Mouse (Mus musculus) spleen, adult 10 weeks (tissue): Measurements from ENCODE around the gene Gm5936. TPM values are rescaled to one million over a fixed set of nuclear protein-coding genes. Genes with fewer than 3 reads are reported as not detected.

ENCODE experiments used
- polyA plus RNA-seq: library from polyadenylated mRNA; stranded (reverse); fragments of 350-450 nt; fragmentation: Illumina TruSeq; extraction: RNeasy Lipid Tissue Mini Kit (QIAGEN cat#74804); gene quantifications from one replicate; pipeline ENCODE4 v1.2.3, GENCODE M21; 2015; ENCODE audit warnings: low replicate concordance; ENCODE audit not compliant: insufficient read depth

The Gm5936 gene
- not detected for polyA plus RNA-seq

DNA sequence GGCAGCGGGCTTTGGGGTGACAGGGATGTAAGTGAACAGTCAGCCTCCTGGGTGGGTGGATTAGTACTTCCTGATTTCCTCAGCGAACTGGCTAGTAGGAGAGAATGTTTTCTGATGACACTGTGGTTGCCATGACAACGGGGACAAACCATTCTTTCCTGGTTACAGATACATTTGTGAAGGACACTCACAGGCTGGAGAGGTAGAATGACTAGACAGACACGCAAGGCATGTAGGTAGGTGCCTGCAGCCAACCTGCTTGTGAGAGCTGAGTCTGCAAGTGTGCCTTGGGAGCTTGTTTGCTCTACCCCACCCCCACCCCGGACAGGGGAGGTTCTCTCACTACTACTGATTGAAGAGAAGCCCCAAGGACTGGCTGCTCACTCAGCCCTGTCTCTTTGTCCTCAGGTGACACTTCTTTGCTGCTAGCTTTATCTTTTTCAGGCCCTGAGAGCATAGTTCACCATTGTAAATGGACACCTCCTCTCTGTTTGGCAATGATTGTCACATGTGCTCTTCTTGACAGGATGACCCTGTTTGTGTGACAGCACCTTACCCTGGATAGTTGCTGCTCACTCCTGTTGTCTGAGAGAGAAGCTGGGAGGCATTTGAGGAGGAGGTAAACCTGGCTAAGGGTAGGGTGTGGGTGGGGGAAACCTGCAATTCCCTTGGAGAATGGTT is at the start of gene Gm5936:
Gene Gm5936 (plus strand): TSS at position 355 of the 681 bp plus-strand sequence.

Other genes starting within 250 kb of the Gm5936 start
- not detected for gene Olfr1325, start 244.5 kb upstream of the Gm5936 start, polyA plus RNA-seq
- not detected for gene Gm5640, start 191.6 kb upstream of the Gm5936 start, polyA plus RNA-seq
- not detected for gene Gm6890, start 96.3 kb upstream of the Gm5936 start, polyA plus RNA-seq
- 15.3 TPM for gene Gab3, start 248.3 kb downstream of the Gm5936 start, polyA plus RNA-seq